Mouse (Mus musculus) olfactory bulb, adult 2 months (tissue): ENCODE data around the gene Chadl. TPM values are rescaled to one million over a fixed set of nuclear protein-coding genes. Genes with fewer than 3 reads are reported as not detected.

Source experiments
- H3K27ac ChIP-seq: fragments of 200-500 bp; 2 replicates; pipeline ENCODE4 v1.5.1; 2012; ENCODE audit warnings: low read depth, low read length; ENCODE audit not compliant: insufficient read depth
- H3K4me1 ChIP-seq: fragments of 200-500 bp; 2 replicates; pipeline ENCODE4 v1.6.1; 2012; ENCODE audit warnings: low read length; ENCODE audit not compliant: control insufficient read depth, insufficient read depth
- H3K4me3 ChIP-seq: fragments of 200-500 bp; 2 replicates; pipeline ENCODE4 v1.5.1; 2012; ENCODE audit warnings: mild to moderate bottlenecking, low read depth, low read length, moderate library complexity; ENCODE audit not compliant: insufficient read depth
- CTCF ChIP-seq: fragments of 200-500 bp; IDR thresholded peaks from 2 replicates; pipeline ENCODE4 v1.5.1; 2012; ENCODE audit warnings: low read depth, mild to moderate bottlenecking, low read length, moderate library complexity; ENCODE audit not compliant: insufficient read depth
- POLR2A ChIP-seq: fragments of 200-500 bp; IDR thresholded peaks from 2 replicates; pipeline ENCODE4 v1.6.1; 2012; ENCODE audit warnings: mild to moderate bottlenecking, low read depth, low read length, moderate library complexity; ENCODE audit not compliant: insufficient read depth
- WGBS: fragments of 180-500 bp; shearing (Covaris S2); methylation state at CpG from one replicate; pipeline ENCODE4 v1.1.7; 2018; 5-methylcytosine and 5-hydroxymethylcytosine counted together
- polyA plus RNA-seq: library from polyadenylated mRNA; stranded (reverse); fragments of >200 nt; gene quantifications from 2 replicates; pipeline ENCODE4 v1.2.4, GENCODE M21; 2012; ENCODE audit warnings: low replicate concordance; ENCODE audit not compliant: missing spikeins, insufficient read depth, insufficient read length

Gene Chadl
- polyA plus RNA-seq, 1 experiment, result not detected

GRCm38 (mm10) chr15:81725965-81726364 is 28.9 kb upstream of the Chadl start:
- peaks cover 4% of the 10 kb centered on the region; the same call in 1 of the 2 replicates for H3K4me1 ChIP-seq
- 90% methylated on average over 8 of the region's 8 CpGs for WGBS
- TF ChIP-seq CTCF (no peak), POLR2A (no peak)
- H3K27ac ChIP-seq, result no peak overlapping the region
- no peak overlapping the region for H3K4me3 ChIP-seq

- TF ChIP-seq POLR2A (no peak), CTCF (no peak)
- WGBS, result 94% methylated on average over 11 of the region's 11 CpGs
- H3K4me3 ChIP-seq, result no peak overlapping the region
- H3K27ac ChIP-seq, result no peak overlapping the region
- peaks cover 8% of the 10 kb centered on the region for H3K4me1 ChIP-seq
Measured at GRCm38 (mm10) chr15:81723653-81724052, 26.6 kb upstream of the Chadl start.

- Histone ChIP-seq H3K4me3 (no peak overlapping the region), H3K4me1 (peaks cover 14% of the 10 kb centered on the region), H3K27ac (no peak overlapping the region)
- TF ChIP-seq CTCF, result no peak
- TF ChIP-seq POLR2A, result no peak
- WGBS, result 93% methylated on average over 5 of the region's 5 CpGs
Measured at GRCm38 (mm10) chr15:81722361-81722760, 25.3 kb upstream of the Chadl start.

GRCm38 (mm10) chr15:81719139-81719531 is 22.0 kb upstream of the Chadl start:
- H3K27ac ChIP-seq, result no peak overlapping the region; the same call in 1 of the 2 replicates
- no peak overlapping the region for H3K4me3 ChIP-seq
- TF ChIP-seq CTCF (no peak), POLR2A (no peak)
- peaks cover 14% of the 10 kb centered on the region for H3K4me1 ChIP-seq
- 90% methylated on average over 6 of the region's 6 CpGs for WGBS

DNA sequence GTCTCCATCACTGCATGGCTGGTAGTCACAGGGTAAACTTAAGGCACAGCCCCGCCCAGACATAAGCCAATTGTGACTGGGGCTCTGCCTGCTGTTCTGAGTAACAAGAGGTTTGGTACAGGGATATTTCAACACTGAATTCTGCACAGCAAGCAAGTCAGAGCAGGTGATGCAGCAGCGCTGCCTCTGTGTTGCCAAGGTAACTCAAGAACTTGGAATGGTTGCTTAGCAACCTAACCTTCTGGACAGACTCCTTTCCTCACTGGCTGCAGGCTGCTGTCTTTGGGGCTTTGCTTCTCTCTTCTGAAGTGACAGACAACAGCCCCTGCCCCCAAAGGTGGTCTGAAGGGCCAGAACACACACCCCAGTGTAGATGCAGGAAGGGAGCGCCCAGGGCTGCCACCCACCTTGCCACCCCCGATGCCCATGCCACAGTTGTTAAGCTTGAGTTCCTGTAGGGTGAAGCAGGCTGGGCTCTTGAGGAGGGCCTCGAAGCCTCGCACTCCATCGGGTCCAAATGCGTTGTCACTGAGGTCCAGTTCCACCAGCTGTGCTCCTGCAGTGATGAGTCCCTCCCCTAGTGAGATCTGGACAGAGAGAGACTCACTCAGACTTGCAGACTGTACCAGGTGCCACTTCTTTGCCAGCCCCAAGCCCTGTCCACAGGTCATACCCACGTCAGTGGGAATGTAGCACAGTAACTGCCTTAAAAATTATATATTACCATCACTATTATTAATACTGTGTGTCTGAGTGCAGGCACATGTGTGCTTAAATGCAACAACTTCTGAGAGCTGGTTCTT is 21.4 kb upstream of the Chadl start:
- Histone ChIP-seq H3K4me1 (peaks cover 14% of the 10 kb centered on the region), H3K4me3 (no peak overlapping the region), H3K27ac (peak overlapping the region; percentile 71)
- 55% methylated on average over 9 of the region's 9 CpGs for WGBS
- no peak for TF ChIP-seq POLR2A
- TF ChIP-seq CTCF, result no peak

GRCm38 (mm10) chr15:81713742-81714141 is 16.7 kb upstream of the Chadl start:
- peak overlapping the region; percentile 64; the same call in 1 of the 2 replicates for H3K27ac ChIP-seq

GRCm38 (mm10) chr15:81710801-81711200 is 13.7 kb upstream of the Chadl start:
- Histone ChIP-seq H3K27ac (no peak overlapping the region), H3K4me3 (no peak overlapping the region), H3K4me1 (peaks cover 5% of the 10 kb centered on the region)
- WGBS, result 54% methylated on average over 4 of the region's 4 CpGs
- TF ChIP-seq CTCF, result no peak

More at GRCm38 (mm10) chr15:81713742-81714141, 16.7 kb upstream of the Chadl start:
- Histone ChIP-seq H3K4me1 (peaks cover 14% of the 10 kb centered on the region), H3K4me3 (no peak overlapping the region)
- WGBS, result 41% methylated on average over 6 of the region's 6 CpGs
- TF ChIP-seq POLR2A, result no peak
- no peak for TF ChIP-seq CTCF

- Histone ChIP-seq H3K27ac (no peak overlapping the region), H3K4me3 (no peak overlapping the region), H3K4me1 (peaks cover 5% of the 10 kb centered on the region)
- 93% methylated on average over 1 of the region's 1 CpGs for WGBS
- no peak for TF ChIP-seq POLR2A
- TF ChIP-seq CTCF, result no peak
Measured at GRCm38 (mm10) chr15:81709686-81710085, 12.6 kb upstream of the Chadl start.

DNA sequence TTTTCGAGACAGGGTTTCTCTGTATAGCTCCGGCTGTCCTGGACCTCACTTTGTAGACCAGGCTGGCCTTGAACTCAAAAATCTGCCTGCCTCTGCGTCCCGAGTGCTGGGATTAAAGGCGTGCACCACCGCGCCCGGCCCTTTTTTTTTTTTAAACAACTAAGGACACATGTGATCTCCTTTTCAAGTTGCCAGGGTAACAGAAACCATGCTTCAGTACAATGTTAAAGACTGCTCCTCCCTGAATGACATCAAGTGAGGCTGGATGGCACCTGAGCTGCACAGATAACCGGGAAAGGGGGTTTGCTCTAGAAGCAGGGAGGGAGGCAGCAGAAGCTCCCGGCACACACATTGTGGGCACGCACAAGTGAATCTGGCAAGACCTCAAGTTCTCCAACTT is 11.9 kb upstream of the Chadl start:
- Histone ChIP-seq H3K4me1 (peaks cover 5% of the 10 kb centered on the region), H3K27ac (no peak overlapping the region), H3K4me3 (no peak overlapping the region)
- TF ChIP-seq CTCF (no peak), POLR2A (no peak)
- WGBS, result 91% methylated on average over 11 of the region's 11 CpGs
